Mouse (Mus musculus) embryo, embryonic 10 days (tissue): ENCODE measurements at regions not wholly inside any gene's neighbourhood (a gene's known extent, or its start where the extent isn't known, plus 50 kb on each side); places are given as distances from the start of the nearest gene placed in this dataset.

ENCODE experiments used
- DNase-seq: peaks from one replicate; pipeline ENCODE4 v3.0.0-alpha.2; 2015; ENCODE audit warnings: low spot score

DNA sequence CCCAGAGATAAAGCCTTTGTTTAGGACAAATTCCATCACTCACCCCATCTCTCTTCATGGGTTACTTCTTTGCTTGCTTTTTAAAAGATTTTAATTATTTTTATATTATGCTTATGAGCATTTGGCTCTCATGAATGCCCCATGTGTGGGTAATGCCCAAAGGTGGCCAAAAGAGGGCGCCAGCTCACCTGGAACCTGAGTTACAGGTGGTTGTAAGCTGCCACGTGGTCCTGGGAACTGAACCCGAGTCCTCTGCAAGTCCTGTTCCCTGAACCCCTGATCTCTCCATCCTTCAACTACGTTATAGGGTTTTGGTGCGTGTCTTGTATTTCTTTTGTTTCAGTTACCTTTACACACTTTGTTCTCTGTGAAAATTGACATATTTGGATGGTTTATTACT lies 460.2 kb downstream of the Rps24 start:
- no peak for DNase-seq

DNA sequence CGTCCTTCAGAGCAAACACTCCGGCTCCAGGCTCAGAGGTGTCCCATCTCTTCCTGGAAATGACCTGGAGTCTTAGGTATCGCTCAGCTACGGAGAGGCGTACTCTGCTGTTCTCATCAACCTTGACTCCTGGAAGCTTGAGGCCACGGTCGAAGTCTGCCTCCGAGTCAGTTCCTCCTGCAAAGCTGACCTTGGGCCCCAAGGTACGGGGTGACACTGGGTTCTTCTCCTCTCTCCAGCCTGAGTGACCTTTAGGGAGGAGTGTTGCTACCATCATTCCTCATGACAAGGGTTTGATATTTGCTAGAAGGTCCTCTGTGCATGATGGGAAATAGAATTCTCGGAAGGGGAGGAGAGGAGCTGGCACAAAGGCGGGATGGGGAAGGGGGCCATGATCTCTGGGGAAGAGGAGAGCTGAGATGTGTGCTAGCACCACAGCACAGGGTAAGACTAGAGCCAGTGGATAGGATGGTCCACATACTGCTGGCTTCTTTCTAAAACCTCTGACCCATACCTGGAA lies 469.0 kb downstream of the Rps24 start:
- no peak for DNase-seq

DNA sequence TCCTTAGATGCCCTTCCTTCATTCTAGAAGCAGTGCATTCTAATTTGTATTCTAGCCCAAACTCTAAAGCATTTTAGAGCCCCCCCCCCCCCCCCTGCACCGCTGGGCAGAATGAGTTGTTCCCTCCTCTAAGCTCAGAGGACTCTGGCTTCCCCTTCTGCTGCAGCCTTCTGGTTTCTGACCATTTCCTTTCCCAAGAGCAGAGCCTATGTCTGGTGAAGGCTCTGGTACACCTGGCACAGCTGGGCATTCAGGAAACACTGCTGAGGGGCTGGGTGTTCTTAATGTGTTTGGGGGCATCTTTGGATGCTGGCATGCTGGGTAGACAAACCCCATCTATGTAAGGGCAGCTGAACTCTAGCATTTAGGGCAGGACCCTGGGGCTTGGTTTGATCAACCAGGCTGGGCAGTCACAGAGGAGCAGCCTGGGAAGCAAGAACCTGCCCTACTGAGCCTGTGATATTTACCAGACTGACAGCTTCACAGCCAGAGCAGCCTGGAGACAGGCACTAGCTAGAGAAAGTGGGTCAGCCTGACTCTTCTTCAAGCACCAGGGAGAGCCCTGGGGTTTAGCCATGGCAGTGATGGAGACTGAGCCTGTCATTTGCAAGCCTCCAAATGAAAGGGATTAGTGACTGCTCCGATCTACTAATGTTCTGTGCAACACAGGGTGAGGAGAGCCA lies 469.7 kb downstream of the Rps24 start:
- DNase-seq: no peak

DNA sequence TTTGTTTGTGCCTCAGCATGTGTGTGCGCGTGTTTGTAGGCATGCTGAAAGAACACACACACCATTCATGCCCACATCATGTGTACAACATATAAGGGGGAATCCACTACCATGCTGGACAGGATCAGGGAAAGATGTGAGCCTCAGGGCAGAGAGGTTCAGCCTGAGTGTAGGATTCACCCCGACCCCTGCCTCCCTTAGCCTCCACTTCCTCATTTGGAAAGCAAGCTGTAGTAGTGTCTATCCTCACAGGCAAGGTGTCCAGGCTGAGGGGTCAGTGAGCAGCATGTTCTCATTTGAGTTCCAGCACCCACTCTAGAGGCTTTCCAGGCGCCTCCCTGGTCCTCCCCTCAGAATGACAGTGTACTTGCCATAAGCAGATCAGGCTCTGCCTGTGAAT lies 470.5 kb downstream of the Rps24 start:
- DNase-seq: no peak

DNA sequence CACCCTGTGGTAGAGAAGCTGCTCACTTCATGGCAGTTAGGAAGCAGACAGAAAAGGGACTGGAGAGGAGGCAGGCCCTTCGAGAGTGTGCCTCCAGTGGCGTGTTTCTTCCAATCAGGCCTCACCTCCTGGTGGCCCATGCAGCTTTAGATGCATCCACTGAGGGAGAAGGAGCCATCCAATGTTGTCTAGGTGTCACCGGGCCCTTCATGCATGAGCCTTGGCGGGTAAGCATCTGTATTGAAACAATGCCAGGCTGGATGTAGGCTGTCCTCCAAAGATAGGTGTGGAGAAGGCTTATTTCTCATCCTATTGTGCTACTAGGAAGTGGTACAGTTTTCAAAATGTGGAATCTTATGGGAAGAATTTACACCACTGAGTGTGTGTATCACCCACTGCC lies 471.9 kb downstream of the Rps24 start:
- no peak for DNase-seq

DNA sequence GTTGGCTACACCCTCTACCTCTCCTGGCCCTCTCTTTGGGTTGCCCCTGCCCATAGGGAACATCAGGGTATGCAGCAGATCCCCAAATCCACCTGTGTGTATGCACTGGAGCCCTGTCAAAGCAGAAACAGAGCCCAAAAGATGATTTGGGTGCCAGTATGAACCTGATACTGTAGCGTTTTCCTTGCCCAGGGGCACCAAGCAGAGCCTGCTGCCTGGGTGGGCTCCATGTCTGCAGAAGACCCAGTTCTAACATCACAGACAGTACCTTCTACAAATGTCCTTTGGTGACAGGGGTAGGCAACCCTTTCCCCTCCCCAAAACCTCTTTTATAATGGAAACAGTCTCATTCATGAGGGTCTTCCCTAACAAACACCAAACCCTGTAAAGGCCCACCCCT lies 472.5 kb downstream of the Rps24 start:
- DNase-seq: no peak

DNA sequence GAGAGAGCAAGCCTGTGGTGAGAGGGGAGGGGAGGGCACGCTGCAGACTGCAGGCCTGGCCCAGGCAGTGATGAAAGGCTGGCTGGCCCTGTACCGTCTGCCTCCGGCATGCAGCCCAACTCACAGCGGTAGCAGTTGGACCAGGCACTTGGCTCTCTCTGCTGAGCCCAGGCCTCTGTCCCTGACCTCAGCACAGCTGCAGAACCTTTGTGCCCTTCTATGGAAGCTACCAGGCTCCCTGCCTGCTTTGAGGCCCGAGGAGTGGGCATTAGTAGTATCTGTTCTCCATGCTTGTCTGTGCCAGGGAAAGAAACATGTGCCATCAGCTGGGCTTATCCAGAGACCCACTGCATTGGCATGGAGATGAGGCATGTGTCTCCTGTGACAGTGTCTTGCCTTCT lies 473.2 kb downstream of the Rps24 start:
- peak; percentile 46 for DNase-seq

DNA sequence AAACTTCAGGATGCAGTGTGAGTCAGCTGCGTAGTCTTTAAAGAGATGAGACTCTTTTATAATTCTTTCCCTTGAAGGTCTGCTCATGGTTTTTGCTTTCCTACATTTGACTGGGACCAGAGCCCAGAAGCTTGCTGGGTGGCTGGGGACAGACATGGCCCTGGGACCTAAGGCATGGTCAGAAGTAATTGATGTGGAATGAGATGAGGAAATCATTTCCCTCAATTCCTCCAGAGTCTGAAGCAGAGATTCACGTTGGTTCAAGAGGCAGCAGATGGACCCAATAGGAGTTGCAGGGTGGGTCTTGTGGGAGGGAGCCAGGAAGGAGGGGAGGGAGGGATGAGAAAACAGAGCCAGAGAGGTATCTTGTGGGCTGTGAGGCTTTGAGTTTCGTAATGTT lies 473.9 kb downstream of the Rps24 start:
- DNase-seq: no peak

DNA sequence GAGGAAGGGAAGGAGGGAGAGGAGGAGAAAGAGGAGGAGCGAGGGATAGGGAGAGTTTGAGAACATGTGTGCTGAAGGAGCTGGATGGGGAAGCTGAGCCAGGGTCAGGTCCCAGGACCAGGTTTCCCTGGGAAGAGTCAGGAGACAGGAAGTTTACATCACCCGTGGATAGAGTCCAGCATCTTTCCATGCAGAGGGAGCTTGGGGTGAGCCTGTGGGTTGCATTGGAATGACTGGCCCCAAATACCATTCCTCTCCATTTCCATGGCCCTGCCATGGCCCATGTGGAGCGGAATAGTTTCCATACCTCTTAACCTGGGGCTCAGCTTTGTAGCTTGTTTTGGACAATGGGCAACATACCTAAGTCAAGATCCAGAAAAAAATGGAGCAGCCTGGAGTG lies 474.8 kb downstream of the Rps24 start:
- DNase-seq: no peak

DNA sequence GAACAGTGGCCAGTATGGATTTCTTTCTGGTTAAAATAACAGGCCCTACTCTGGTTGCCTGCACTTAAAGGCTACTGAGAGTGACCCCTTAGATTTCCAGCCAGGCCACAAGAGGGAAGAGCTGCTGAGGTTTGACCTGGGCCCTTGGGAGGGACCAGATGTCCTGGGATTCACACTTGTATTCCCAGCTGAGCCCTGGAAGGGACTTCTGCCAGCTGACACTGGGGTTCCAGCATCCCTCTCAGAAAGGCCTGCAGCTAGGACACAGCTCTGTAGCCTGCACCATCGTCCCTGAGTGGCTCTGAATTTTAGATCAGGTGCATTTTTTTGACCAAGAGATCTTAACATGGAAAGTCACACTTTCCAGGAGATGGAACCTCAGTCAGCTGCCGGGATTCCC lies 482.7 kb downstream of the Rps24 start:
- DNase-seq: no peak

DNA sequence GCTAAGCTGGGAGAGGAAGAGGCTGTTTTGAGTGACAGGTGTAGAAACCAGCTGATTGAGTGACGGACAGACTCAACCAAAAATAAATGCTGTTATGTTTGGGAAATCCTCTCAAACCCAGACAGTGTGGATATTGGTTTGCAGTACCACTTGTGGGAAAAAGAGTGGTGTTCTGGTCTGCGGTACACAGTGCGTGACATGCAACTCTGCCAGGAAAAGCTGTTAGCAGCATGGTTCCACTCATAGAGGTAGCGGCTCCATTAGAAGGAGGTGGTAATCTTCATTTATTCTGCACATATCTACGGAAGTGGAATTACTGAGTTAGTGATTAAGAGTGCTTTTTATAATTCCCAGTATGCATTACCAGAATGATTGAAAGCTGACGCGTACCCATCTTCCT lies 485.4 kb downstream of the Rps24 start:
- DNase-seq: no peak

DNA sequence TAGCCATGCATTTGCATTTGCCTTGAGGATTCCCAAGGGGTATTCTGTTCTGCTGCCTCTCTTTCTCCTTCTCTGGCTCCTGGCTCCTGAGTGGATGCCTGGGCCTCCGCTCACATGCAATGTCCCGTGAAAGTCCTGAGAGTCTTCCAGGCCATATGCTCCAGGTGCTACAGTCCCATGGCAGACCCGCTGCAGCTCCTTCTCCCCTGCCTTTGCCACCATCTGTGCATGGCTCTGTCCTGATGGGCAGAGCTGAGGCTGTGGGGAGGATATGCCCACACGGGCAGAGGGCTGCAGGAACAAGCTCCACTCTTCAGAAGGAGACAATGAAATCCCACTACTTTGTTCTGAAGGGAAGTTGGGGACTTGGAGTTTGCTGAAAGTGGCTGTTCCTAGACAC lies 485.9 kb upstream of the Zmiz1 start:
- DNase-seq: no peak

DNA sequence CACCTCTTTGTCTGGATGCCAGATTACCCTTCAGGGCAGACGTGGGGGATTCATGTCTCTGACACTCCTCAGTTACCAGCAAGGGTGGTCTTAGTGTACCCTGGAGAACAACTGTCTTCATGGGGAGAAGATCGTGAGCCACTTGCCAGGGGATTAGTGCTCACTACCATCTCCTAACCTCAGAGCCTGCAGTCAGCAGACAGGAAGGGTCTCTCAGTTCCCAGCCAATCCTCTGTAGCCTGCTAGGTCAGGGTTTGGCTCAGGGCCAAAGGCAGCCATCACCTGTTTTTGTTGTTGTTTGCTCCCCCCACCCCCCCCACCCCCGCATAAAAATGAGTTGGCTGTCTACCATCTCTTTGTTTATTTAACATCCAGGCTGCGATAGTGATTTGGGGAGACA lies 485.4 kb upstream of the Zmiz1 start:
- DNase-seq: no peak

DNA sequence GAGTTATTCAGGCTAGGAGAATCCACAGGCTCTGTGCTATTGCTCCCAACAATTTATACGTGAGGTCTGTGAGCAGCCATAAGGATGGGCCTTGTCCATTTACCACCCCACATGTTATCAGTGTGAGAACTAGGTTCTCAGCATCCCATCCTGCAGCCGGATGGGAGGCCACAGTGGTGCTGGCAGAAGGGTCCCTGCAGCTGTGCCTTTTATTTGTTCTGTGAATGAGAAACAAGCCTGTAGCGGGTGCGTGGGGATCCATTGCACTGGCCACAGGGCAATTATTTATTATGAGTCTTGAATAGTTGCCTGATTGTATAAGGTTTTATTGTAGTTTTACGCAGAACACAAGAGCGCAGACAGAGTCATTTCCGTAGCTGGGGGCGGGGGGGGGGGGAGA lies 476.5 kb upstream of the Zmiz1 start:
- DNase-seq: no peak

DNA sequence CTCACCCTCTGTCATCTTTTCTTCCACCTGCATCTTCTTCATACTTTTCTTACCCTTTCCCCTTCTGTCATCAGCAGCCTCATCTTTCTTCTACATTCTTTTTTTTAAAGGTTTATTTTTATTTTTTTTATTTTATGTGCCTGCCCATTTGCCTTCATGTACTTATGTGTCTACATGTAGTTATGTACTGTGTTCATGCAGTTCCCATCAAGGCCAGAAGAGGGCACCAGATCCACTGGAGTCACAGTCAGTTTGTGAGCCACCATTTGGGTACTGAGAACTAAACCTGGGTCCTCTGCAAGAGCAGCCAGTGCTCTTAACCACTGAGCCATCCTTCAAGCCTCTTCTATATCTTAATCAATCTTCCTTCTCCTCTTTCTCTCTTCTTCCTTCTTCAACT lies 475.7 kb upstream of the Zmiz1 start:
- DNase-seq: peak; percentile 63

DNA sequence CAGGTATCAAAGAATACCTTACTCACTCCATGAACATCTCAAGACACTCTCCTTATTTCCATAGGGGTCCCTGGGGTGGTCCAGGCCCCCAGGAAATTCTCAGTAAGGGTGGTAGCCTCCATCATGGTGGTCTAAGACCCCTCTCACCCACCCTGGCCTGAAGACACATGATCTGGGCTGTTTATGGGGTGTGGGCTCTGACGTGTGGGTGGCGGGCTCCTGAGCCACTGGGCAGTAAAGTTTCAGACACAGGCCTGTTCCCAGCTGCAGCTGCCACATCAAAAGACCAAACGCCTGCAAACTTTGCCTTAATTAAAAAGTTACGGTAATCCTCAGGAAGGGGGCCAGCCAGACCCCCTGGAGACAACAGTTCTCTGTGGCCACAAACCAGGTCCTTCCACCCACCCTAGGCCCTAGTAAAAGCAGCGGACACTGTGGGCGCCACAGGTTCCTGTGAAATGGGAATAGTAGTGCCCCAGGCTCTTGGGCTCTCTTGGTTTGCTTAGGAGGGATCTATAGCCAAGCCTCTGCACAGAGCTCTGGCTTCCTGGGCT lies 473.1 kb upstream of the Zmiz1 start:
- no peak for DNase-seq

DNA sequence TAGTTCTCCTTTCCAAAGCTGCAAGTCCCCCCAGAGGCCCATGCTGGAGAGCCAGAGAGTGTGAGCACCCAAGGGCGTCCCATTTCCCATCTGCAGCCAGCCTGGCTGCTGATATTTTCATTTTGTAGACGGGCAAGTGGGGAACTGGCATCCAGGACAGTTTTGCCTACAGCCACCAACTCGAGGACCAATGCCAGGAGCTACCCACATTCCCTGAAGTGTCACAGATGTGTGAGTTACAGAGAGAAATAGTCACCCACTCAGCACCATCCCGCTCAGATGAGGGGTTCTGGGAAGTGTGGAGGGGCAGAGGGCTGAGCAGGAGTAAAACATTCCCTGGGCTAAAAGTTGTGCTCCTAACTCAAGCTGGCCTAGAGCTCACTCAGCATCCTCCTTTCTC lies 472.6 kb upstream of the Zmiz1 start:
- no peak for DNase-seq

DNA sequence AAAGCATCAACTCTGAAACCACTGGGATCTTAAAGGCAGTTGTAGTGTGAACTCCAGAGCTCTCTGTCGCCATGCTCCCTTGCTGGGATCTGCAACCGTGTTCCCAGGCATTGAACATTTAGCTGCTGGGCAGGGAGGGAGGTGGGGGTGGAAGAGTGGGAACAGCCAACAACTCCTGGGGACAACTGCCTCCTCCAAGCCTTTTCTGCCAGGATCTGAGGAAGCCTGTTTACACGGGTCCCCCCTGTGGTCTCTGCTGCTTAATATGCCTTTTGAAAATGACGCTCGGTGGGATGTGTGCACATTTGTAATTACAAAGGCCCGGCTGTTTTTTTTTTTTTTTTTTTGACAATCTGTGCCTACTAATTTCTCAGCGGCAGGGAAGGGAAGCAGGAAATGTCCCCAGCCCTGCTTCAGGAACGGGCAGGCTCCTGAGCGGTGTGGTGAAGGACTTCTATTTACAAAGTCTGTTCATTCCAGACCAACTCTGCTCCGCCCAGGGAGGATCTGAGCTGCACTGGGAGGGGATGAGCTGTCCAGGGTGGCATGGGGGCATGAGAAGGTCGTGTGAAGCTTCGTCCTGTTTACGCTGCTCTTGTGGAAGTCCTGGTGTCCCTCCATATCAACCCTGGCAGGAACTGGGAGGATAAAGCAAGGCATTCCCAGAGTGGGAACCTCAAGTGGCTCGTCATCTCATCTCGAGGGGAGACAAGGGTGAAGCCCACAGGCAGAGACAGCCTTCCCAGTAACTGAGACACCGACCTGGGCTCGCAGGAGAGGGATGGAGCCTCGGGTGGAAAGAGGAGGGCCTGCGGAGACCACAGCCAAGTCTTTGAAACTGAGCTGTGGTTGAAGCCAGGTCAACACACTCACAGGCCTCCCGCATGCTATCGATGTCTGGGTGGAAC lies 465.0 kb upstream of the Zmiz1 start:
- DNase-seq: peak; percentile 33

DNA sequence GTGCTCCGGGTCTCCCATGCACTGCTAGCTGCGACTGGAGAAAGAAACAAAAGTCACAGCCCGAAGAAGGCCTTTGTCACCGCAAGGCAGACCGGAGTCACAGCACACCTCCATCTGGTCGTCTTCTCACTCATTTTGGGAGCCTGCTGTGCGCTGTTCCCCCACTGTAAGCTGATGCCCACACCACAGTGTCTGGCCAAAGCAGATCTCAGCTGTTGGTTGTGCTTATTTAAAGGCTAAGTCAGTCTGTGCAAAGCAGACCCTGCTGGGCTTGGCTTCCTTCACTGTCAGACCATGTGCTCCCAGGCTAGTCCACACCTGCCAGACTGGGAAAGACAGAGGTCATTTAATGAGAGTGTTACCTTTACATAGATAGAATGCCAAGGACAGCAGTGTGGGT lies 463.8 kb upstream of the Zmiz1 start:
- DNase-seq: peak; percentile 31

DNA sequence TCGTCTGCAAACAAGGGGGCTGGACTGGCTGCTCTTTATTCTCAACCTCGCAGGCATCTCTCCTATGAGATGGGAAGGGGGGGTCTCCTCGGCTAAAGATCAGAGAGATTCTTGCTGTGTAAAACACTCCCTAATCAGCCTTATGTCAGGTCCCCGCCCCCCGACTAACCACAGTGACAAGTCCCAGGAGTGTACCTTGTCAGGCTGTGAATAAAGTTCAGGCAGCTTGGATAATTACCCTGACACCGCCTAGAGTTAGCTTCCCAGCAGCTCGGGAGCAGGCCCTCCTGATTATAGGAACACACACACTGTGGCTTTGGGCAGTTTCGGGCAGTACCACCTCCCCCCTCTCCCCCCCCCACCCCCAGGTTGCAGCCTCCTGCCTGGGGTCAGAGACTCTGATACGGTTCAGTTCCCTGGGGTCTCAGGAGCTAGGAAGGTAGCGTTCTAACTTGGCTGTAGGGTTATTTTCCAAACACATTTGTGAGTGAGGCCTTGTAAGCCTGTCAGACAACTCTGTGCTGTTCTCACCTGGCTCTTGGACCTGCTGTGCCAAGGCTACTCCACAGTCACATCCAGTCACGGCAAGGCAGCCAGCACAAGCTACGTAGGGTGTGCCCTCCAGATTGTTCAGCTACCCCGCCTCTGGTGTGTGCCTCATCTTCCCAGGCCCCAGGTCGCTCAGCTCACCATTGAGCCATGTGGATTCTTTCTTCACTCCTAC lies 461.0 kb upstream of the Zmiz1 start:
- DNase-seq: peak; percentile 75

DNA sequence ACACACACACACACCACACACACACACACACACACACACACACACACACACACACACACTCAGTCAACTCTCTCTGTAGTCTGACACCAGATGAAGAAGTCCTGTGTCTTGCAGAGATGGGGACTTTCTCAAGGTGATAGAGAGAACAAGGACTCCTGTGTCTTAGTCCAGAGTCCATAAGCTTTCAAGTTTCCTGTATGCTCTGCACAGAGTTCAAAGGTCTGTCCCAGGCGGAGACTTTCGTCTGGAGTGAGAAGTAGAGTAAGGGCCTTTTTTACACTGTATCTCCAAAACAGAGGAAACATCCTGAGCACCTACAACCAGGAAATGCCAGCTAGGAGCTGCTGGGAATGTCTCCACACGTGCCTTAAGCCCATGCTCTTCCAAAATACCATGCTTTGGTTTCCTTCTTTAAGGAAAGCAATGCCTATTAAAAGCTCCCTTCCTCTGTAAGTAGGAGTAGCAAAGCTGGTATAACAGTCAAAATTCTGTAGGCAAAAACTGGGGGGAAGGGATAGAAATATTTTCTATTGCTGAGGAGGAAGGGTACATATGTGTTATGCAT lies 459.9 kb upstream of the Zmiz1 start:
- DNase-seq: no peak
